8 mouse cellular contexts compared by ENCODE assay signal in genomic region chr16:78302678-78303050, GRCm38 (mm10). TPM values are rescaled to one million over a fixed set of nuclear protein-coding genes. Genes with fewer than 3 reads are reported as not detected.
DNase-seq lines count a peak whose midpoint lies in the region; ATAC-seq and TF ChIP-seq lines count a peak whose summit lies in the region.

No protein-coding gene starts in this region.

- no peaks in the 10 kb centered on the region; the same call in 1 of the 2 replicates for H3K36me3 ChIP-seq in forebrain, embryonic 11.5 days (ENCODE audit: control insufficient read depth, insufficient read depth, low read length)
- no peaks in the 10 kb centered on the region for H3K36me3 ChIP-seq in liver, embryonic 14.5 days (replicated peaks; ENCODE audit: control insufficient read depth, insufficient read depth, low read depth)

- H3K9me3 ChIP-seq in forebrain, embryonic 11.5 days (ENCODE audit: control insufficient read depth, low read length) = no peaks in the 10 kb centered on the region
- no peaks in the 10 kb centered on the region for H3K9me3 ChIP-seq in liver, embryonic 14.5 days (ENCODE audit: control insufficient read depth, low read length)

- TF ChIP-seq EP300 in liver, embryonic 14.5 days (IDR thresholded peaks at IDR 0.05; ENCODE audit: low read depth) = no peak

- no peak for TF ChIP-seq CTCF in liver, embryonic 14.5 days (IDR thresholded peaks at IDR 0.05; ENCODE audit: low read depth)

- peak overlapping the region; percentile 93 for H3K9ac ChIP-seq in forebrain, embryonic 11.5 days (ENCODE audit: low read length)
- no peak overlapping the region; the same call in 1 of the 2 replicates for H3K9ac ChIP-seq in liver, embryonic 14.5 days (replicated peaks)

- no peak for ATAC-seq in forebrain, embryonic 11.5 days (replicated peaks; ENCODE audit: low FRiP score)
- no peak for ATAC-seq in liver, embryonic 14.5 days (ENCODE audit: insufficient read depth)

- intact Hi-C loops in gastrocnemius, postnatal 36 days (cut with DNase I) = no loop called here

- no peaks in the 10 kb centered on the region for H3K4me1 ChIP-seq in forebrain, embryonic 11.5 days (replicated peaks; ENCODE audit: control insufficient read depth, insufficient read depth, low read length)
- peaks cover 0 to 7% of the 10 kb centered on the region in 2 experiments; a peak in 2 of 4 replicates for H3K4me1 ChIP-seq in liver, embryonic 14.5 days (replicated peaks; ENCODE audit: control insufficient read depth in 2 of 2, insufficient read depth in 2 of 2, low read length in 1 of 2)

- H3K4me3 ChIP-seq in forebrain, embryonic 11.5 days (ENCODE audit: low read depth, low read length) = peak overlapping the region; percentile 89
- peak overlapping the region; percentile 59 to 70 for H3K4me3 ChIP-seq in liver, embryonic 14.5 days (ENCODE audit: insufficient read depth in 1 of 2, low read depth in 2 of 2, low read length in 2 of 2)

- H3K27ac ChIP-seq in forebrain, embryonic 11.5 days (ENCODE audit: low read depth, low read length) = no peak overlapping the region
- H3K27ac ChIP-seq in liver, embryonic 14.5 days = no peak overlapping the region

- H3K27me3 ChIP-seq in forebrain, embryonic 11.5 days (ENCODE audit: control insufficient read depth, insufficient read depth, low read length) = no peaks in the 10 kb centered on the region
- H3K27me3 ChIP-seq in liver, embryonic 14.5 days (ENCODE audit: control insufficient read depth, insufficient read depth, low read length) = peaks cover 33% of the 10 kb centered on the region

- 4% methylated on average over 10 of the region's 10 CpGs for WGBS in forebrain, embryonic 11.5 days
- WGBS in liver, embryonic 14.5 days (ENCODE audit: insufficient replicate concordance) = 10% methylated on average over 10 of the region's 10 CpGs

- DNase-seq in gastrocnemius, adult 18-20 months (ENCODE audit: low spot score) = peak; percentile 6
- no peak for DNase-seq in gastrocnemius, postnatal 36 days
- peak; percentile 67 for DNase-seq in R1 (ENCODE audit: low read depth, low spot score)
- DNase-seq in forebrain, embryonic 11.5 days (ENCODE audit: low spot score) = no peak
- DNase-seq in kidney, adult 11 months = peak; percentile 16
- DNase-seq in liver, embryonic 14.5 days (ENCODE audit: low read depth in 3 of 3, low spot score in 3 of 3) = no peak
- DNase-seq in right cerebral cortex, postnatal 14 days = peak; percentile 39
- DNase-seq in thymus, postnatal 36 days = no peak

- peak overlapping the region; percentile 55 for H3K4me2 ChIP-seq in forebrain, embryonic 11.5 days (ENCODE audit: low read depth, low read length, severe bottlenecking)
- H3K4me2 ChIP-seq in liver, embryonic 14.5 days (ENCODE audit: low read depth) = peak overlapping the region; percentile 65

RNA-seq across cellular contexts. Expression of gene Cxadr, which starts 1.4 kb away (rescaled TPM):
- total RNA-seq in gastrocnemius, adult 18-20 months (2021) = under 1 TPM; 0.57 to 0.71 TPM
- under 1 TPM; 0.52 to 0.59 TPM for total RNA-seq in gastrocnemius, postnatal 36 days (2021)
- polyA plus RNA-seq in forebrain, embryonic 11.5 days (2014; fragmentation: Nextera tagmentation; extraction: Ambion mirVana) = 57.1 and 63.4 TPM in 2 replicates
- 6.0 and 7.7 TPM in 2 replicates for polyA plus RNA-seq in liver, embryonic 14.5 days (2012; rRNA removed)
- polyA plus RNA-seq in liver, embryonic 14.5 days (2014; fragmentation: Nextera tagmentation; extraction: Ambion mirVana) = 11.7 and 12.4 TPM in 2 replicates

Comparison
In these comparisons a context has a peak if more than half of its experiments do, and no peak if none do; other contexts are left out.
1. DNase-seq: peak in gastrocnemius, adult 18-20 months (single experiment), R1 (single experiment), kidney, adult 11 months (single experiment) and right cerebral cortex, postnatal 14 days (single experiment); none in gastrocnemius, postnatal 36 days (0 of 2), forebrain, embryonic 11.5 days (single experiment), liver, embryonic 14.5 days (0 of 3) and thymus, postnatal 36 days (0 of 2).